Mouse (Mus musculus): ENCODE results near the gene Ppp1r16b. TPM values are rescaled to one million over a fixed set of nuclear protein-coding genes. Genes with fewer than 3 reads are reported as not detected.
A peak's percentile ranks its signal among the peaks of the same experiment; 100 is the strongest.

Gene Ppp1r16b
- total and polyA plus RNA-seq, 3 experiments: under 0.01 to 0.67 TPM; not detected in 1

GRCm38 (mm10) chr2:158768771-158769170 is 103.6 kb downstream of the Ppp1r16b start (continued):
- no peak for TF ChIP-seq KAT2A (conservative IDR thresholded peaks at IDR 0.05; ENCODE audit: low read depth, low read length)
- no peak for TF ChIP-seq TAL1 (IDR thresholded peaks at IDR 0.05; ENCODE audit: low read length)
- no peak for TF ChIP-seq HCFC1 (IDR thresholded peaks at IDR 0.05; ENCODE audit: low read depth, low read length)
- TF ChIP-seq RAD21 (IDR thresholded peaks at IDR 0.05; ENCODE audit: low read depth, low read length): no peak
- no peak for TF ChIP-seq ZC3H11A (IDR thresholded peaks at IDR 0.05; ENCODE audit: low read depth, low read length)
- TF ChIP-seq USF1 (IDR thresholded peaks at IDR 0.05; ENCODE audit: low read depth, low read length): no peak
- peak; percentile 51 for TF ChIP-seq MXI1 (IDR thresholded peaks at IDR 0.05; ENCODE audit: low read depth, low read length)
- peak; percentile 66; the same call in 1 of the 2 replicates for TF ChIP-seq RCOR1 (IDR thresholded peaks at IDR 0.05; ENCODE audit: low read depth, low read length)
- TF ChIP-seq POLR2AphosphoS5 (IDR thresholded peaks at IDR 0.05; ENCODE audit: borderline replicate concordance, low read depth, low read length): no peak
- no peak for TF ChIP-seq ZNF384 (IDR thresholded peaks at IDR 0.05; ENCODE audit: low read depth, low read length)

GRCm38 (mm10) chr2:158770126-158770757 is 105.0 kb downstream of the Ppp1r16b start:
- Histone ChIP-seq H3K36me3 (ENCODE audit: control insufficient read depth in 1 of 2, insufficient read depth in 2 of 2, low read length in 2 of 2) (peaks cover 0 to 5% of the 10 kb centered on the region in 2 experiments; a peak in 1 of 4 replicates), H3K9ac (ENCODE audit: control insufficient read depth, low read depth, low read length, poor library complexity, severe bottlenecking) (no peak overlapping the region), H3K27ac (ENCODE audit: control insufficient read depth, low read depth, low read length) (no peak overlapping the region), H3K27me3 (ENCODE audit: control insufficient read depth in 1 of 2, insufficient read depth in 2 of 2, low read length in 2 of 2) (peaks cover 0 to 2% of the 10 kb centered on the region in 2 experiments; a peak in 1 of 4 replicates), H3K4me1 (ENCODE audit: control insufficient read depth in 1 of 2, insufficient read depth in 2 of 2, low read length in 2 of 2) (peaks cover 0 to 13% of the 10 kb centered on the region in 2 experiments; a peak in 2 of 4 replicates), H3K79me2 (ENCODE audit: control insufficient read depth, insufficient read depth, low read length, poor library complexity) (peaks cover 2% of the 10 kb centered on the region; the same call in 1 of the 2 replicates), H3K4me3 (ENCODE audit: control insufficient read depth in 1 of 2, insufficient read depth in 1 of 2, low read depth in 2 of 2, low read length in 2 of 2) (no peak overlapping the region), H3K9me3 (replicated peaks; ENCODE audit: insufficient read depth, low read length) (no peaks in the 10 kb centered on the region)
- no peak for TF ChIP-seq GATA1 (IDR thresholded peaks at IDR 0.05; ENCODE audit: low read depth, low read length)
- TF ChIP-seq MYC (IDR thresholded peaks at IDR 0.05; ENCODE audit: low read depth, low read length): no peak
- no peak for DNase-seq (ENCODE audit: low read depth, low spot score)

- Histone ChIP-seq H3K27me3 (ENCODE audit: control insufficient read depth in 1 of 2, insufficient read depth in 2 of 2, low read length in 2 of 2) (no peaks in the 10 kb centered on the region), H3K36me3 (ENCODE audit: control insufficient read depth in 1 of 2, insufficient read depth in 2 of 2, low read length in 2 of 2) (peaks cover 0 to 5% of the 10 kb centered on the region in 2 experiments; a peak in 1 of 4 replicates), H3K79me2 (ENCODE audit: control insufficient read depth, insufficient read depth, low read length, poor library complexity) (peaks cover 2% of the 10 kb centered on the region; the same call in 1 of the 2 replicates), H3K9ac (ENCODE audit: control insufficient read depth, low read depth, low read length, poor library complexity, severe bottlenecking) (no peak overlapping the region), H3K27ac (ENCODE audit: control insufficient read depth, low read depth, low read length) (no peak overlapping the region), H3K9me3 (replicated peaks; ENCODE audit: insufficient read depth, low read length) (no peaks in the 10 kb centered on the region), H3K4me3 (ENCODE audit: control insufficient read depth in 1 of 2, insufficient read depth in 1 of 2, low read depth in 2 of 2, low read length in 2 of 2) (no peak overlapping the region), H3K4me1 (ENCODE audit: control insufficient read depth in 1 of 2, insufficient read depth in 2 of 2, low read length in 2 of 2) (peaks cover 0 to 13% of the 10 kb centered on the region in 2 experiments; a peak in 2 of 4 replicates)
- TF ChIP-seq GATA1 (IDR thresholded peaks at IDR 0.05; ENCODE audit: low read depth, low read length): no peak
- TF ChIP-seq ZNF384 (IDR thresholded peaks at IDR 0.05; ENCODE audit: low read depth, low read length): no peak
- no peak for TF ChIP-seq POLR2A (IDR thresholded peaks at IDR 0.05; ENCODE audit: control insufficient read depth in 1 of 2, insufficient read depth in 1 of 2, low read depth in 1 of 2, low read length in 2 of 2, poor library complexity in 1 of 2)
- TF ChIP-seq USF1 (IDR thresholded peaks at IDR 0.05; ENCODE audit: low read depth, low read length): no peak
- TF ChIP-seq JUND (IDR thresholded peaks at IDR 0.05; ENCODE audit: low read depth, low read length): no peak
- TF ChIP-seq MAX (IDR thresholded peaks at IDR 0.05; ENCODE audit: low read length): no peak
- no peak for TF ChIP-seq USF2 (IDR thresholded peaks at IDR 0.05; ENCODE audit: borderline replicate concordance in 1 of 2, insufficient read depth in 1 of 2, low read depth in 1 of 2, low read length in 2 of 2)
- TF ChIP-seq ZKSCAN1 (IDR thresholded peaks at IDR 0.05; ENCODE audit: low read depth, low read length): no peak
- no peak for DNase-seq (ENCODE audit: low read depth, low spot score)
Measured at GRCm38 (mm10) chr2:158771066-158771763, 106.0 kb downstream of the Ppp1r16b start.
